Mouse (Mus musculus) cerebellum, postnatal 25 days (tissue): ENCODE results near the gene Tert.

Experiments used
- DNase-seq, 2 experiments: peaks; one replicate each; pipeline ENCODE4 v3.0.0; 2021; ENCODE audit warnings: mixed read lengths in 2 of 2

The Tert gene

GRCm38 (mm10) chr13:73626745-73627549 is at the start of gene Tert:
Tert (plus strand) TSS chr13:73626911.
- DNase-seq: peak; percentile 47 to 65

GRCm38 (mm10) chr13:73577277-73577676 is 49.4 kb upstream of the Tert start:
- DNase-seq: no peak

DNA sequence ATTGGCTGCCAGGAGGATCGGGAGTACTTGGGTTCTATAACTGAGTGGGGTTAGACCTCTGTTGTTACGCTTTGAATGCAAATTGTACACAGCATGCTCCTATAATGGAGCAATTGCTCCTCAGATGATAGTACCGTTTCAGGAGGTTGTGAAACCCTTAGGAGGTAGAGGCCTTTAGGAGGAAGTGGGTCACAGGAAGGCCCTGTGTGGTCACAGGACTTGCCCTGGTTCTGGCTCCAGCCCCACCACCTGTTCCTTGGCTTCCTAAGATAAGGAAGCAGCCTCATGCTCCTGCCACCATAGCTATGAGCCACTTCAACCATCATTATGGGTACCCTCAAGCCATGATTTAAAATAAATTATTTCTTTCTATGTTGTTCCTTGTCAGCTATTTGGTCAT is 35.2 kb upstream of the Tert start:
- DNase-seq: no peak

DNA sequence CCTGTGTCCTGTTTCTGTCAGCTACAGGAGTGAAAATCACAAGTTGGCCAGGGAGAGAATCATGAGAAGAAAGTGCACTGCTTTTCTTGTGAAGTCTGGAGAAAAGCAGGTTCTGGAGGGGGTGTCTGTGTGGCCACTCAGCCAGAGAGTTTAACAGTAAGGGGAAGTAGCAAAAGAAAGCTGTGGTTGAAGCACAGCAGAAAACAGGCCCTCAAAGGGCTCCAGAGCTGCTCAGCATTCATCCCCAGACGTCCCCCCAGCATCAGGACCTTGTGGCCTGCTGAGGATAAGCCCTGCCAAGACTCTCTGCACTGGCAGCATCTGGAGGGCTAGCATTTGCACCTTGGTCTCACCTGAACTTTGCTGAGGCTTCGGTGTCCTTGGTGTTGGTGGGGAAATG is 34.2 kb upstream of the Tert start:
- DNase-seq: no peak

GRCm38 (mm10) chr13:73596276-73596675 is 30.4 kb upstream of the Tert start:
- no peak for DNase-seq

GRCm38 (mm10) chr13:73600217-73600616 is 26.5 kb upstream of the Tert start:
- no peak for DNase-seq

GRCm38 (mm10) chr13:73603046-73603445 is 23.7 kb upstream of the Tert start:
- peak in 1 of 2 experiments; percentile 11 for DNase-seq

DNA sequence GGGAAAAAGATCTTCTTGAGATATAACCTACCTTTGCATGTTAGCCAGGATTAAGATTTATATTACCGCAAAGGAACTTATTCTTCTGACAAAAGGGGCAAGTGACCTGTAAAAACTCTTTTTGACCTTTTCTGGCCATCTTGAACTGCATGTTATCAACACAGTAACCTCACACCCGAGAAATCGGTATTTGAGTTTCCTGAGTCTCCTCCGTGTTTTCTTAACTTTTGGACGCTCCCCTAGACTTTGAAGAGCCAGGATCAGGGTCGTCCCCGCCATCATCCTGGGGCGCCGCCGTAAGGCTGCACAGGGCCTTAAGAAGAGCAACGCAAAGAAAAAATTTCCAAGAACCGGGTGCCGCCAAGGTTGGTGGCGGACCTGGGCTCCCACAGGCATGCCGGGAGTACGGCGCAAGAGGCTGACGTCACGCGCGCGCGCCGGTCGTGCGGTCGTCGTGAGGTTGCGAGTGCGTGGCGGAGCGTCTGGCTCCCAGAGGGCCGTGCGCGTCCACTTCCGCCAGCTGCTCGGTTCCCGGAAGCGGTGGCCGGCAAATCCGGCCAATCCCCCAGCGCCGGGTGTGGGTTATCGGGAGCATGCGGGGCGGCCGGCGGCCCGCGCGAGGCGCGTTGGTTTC is 23.1 kb upstream of the Tert start, which contains the start of gene Clptm1l:
TSS of gene Clptm1l (plus strand) at position 485 of the 634 bp plus-strand sequence.
- DNase-seq: peak; percentile 100

DNA sequence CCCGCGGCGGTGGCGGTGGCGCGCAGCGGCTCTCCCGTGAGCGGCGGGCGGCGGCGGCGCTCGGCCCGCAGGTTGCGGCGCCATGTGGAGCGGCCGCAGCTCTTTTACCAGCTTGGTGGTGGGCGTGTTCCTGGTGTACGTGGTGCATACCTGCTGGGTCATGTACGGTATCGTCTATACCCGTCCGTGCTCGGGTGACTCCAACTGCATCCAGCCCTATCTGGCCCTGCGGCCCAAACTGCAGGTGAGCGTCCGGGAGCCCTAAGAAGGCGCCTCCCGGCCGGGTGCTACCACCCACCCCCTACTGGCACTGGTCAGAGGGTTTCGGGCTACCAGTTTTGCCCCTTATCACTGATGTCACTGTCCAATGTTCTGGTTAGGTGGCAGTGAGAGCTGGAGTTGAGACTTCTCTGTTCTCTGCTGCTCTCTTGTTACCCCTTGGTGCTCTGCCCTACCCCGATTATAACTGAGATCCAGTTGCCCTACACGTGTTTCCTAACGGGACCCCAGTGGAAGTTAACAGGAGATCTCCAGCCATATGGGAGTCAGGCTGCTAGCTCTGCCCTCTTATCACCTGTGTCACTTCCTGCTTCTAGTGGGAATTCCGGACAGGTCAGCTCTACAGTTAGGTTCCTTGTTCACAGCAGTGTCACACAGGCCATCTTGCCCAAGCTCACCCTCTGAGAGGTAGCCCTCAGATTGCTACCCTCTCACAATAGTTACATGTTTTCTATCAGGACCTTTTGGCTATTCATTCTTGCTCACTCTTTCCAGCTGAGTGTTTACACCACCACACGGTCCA is 22.4 kb upstream of the Tert start:
- no peak for DNase-seq

GRCm38 (mm10) chr13:73618406-73618805 is 8.3 kb upstream of the Tert start:
- no peak for DNase-seq

DNA sequence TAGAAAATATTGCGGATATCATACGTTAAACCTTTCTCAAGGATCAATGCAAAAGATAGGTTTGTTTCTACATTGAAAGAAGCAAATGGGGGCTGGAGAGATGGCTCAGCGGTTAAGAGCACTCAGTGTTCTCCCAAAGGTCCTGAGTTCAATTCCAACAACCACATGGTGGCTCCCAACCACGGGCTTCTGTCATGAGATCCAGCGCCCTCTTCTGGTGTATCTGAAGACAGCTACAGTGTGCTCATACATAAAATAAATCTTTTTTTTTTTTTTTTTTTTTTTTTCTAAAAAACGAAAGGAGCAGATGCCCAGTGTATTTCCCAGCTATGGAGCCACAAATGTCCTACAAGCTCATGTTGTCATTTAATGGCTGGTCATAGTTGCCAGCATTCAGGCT is 6.1 kb upstream of the Tert start:
- DNase-seq: peak in 1 of 2 experiments; percentile 13

DNA sequence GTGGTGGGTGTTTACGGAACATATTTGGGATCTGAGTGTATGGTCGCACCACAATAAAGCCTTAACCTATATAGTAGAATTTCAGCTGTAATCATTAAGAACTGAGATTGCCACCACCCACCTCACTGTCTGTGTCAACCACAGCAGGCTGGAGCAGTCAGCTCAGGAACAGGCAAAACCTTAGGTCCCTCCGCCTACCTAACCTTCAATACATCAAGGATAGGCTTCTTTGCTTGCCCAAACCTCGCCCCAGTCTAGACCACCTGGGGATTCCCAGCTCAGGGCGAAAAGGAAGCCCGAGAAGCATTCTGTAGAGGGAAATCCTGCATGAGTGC is 334 bp upstream of the Tert start:
- DNase-seq: no peak

DNA sequence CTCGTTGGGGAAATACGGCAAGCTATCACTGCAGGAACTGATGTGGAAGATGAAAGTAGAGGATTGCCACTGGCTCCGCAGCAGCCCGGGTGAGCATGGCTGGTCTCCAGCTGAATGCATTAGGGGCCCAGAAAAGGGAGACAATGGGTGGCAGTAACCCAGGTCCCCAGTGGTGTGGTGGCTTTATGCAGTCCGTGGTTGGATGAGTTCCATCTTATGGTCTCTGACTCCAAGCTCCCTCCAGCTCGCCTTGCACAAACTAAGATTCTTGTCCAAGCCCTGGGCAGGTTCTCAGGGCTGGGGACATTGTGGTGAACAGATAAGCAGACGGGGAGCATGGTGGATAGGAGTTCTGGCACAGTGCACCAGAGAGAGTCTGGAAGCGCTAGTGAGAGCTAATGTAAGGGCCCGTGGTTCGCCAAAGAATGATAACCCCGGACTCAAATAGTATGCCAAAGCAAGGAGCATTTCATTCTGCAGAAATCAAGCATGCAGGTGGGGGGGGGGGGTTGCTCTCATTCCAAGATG is 1.9 kb downstream of the Tert start:
- DNase-seq: no peak

DNA sequence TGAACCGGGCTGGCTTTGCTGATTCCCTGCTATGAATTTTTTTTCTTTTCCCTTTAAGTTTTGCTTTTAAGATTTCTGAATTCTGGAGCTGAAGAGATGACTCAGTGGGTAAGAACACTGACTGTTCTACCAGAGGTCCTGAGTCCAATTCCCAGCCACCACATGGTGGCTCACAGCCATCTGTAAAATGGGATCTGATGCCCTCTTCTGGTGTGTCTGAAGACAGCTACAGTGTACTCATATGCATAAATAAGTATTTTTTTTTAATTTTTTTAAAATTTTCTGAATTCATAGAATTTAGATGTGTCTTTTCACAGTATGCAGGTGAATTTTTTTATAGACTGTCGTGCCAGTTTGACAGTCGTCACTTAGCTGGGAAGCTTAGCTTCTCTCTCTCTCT is 5.1 kb downstream of the Tert start:
- DNase-seq: no peak

GRCm38 (mm10) chr13:73637826-73638225 is 11.1 kb downstream of the Tert start:
- no peak for DNase-seq

GRCm38 (mm10) chr13:73641296-73641695 is 14.6 kb downstream of the Tert start:
- DNase-seq: no peak

DNA sequence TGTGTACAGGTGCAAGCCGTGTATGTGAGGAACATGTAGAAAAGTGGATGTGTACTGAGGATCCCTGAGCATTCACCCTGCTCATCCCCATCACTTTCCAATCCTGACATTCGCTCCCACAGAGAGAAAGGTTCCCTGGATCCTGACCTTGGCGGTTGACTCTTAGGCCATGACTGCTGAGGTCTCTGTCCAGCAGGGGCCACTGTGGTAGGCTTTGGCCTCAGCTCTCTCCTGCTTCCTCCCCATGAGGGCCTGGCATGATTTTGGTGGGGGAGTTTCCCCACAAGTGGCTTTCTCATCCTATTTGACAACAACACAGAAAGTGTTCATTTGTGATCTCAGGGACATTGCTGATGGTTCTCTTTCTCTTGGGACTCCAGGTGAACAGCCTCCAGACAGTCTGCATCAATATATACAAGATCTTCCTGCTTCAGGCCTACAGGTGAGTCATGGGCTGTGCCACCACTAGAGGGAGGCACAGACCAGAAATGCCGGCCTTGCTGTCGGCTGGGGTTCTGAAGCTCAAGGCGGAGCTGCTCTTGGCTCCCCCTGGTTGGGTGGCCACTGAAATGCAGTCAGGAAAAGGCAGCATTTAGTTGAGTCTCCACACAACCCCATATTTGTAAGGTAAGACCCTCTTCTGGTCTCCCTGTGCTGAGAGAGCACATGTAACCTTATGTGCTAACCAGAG is 19.8 kb downstream of the Tert start:
- peak; percentile 36 to 62 for DNase-seq

DNA sequence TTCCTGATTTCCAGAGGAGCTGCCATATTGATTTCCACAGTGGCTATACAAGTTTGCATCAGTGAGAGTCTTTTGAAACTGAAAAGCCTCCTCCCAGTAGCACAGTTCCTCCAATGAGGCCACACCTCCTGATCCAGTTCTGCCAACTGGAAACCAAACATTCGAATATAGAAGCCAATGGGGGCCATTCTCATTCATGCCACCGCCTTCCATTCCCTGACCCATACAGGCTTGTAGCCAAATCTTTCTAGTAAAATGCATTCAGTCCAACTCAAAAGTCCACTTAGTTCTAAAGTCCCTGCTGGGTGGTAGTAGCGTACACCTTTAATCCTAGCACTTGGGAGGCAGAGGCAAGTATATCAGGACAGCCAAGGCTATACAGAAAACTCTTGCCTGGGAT is 26.6 kb downstream of the Tert start:
- DNase-seq: no peak

- DNase-seq: no peak
These were observed 28.3 kb downstream of the Tert start for GRCm38 (mm10) chr13:73654976-73655375.

DNA sequence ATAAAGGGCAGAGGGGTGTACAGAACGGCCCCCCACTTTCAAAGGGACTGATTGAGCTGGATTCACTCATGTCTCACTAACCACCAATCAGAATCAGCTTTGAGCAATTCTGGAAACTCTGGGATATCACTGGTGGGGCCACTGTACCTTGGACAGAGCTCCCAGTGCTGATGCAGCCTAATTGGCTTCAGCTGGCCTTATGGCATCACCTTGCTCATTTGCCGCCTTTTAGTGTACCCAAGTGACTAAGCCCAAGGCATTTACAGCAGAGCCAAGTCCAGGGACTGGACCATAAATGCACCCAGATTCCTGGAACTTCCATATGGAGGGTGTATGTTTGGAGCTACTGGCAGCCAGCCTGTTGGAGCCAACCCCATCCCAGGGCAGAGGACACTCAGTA is 32.2 kb downstream of the Tert start:
- DNase-seq: no peak

- DNase-seq: no peak
These were observed 33.5 kb downstream of the Tert start for GRCm38 (mm10) chr13:73660163-73660695.

DNA sequence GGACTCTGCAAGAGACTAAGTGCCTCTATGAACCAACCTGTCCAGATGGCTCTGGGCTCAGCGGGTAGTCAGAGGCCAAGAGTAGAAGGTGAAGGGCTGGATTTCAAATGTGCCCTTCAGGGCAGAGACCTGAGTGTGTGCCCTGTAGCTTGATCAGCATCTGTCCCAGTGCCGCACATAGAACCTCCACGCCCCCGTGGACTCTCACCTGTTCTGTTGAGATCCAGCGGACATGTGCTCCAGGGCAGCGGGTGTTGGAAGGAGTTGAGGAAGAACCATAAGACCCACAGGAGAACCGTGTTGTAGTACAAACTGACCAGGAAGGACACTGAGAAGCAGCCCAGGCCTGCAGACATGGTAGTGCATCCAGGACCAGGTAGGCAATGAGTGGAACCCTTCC is 48.5 kb downstream of the Tert start:
- DNase-seq: no peak

DNA sequence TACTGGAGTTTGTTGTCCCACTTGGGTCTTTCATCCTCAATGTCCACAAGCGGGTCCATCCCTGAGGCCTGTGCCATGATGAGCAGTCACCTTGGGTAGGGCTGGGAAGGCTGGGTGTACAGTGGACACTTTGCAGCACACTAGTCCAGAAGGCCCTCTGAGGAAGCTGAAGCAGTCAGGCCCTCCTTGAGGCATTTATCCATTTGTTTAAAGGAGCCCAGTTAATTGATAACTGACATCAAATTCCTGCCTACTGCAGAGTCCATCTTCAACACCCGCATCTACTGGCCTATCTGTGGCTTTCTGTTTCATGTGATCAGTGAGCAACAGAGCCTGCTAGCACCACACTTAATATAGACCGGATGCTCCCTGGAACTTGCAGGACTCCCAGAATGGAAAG is 51.1 kb downstream of the Tert start, which contains the start of gene Slc6a18:
TSS of gene Slc6a18 (minus strand) at position 171 of the 400 bp plus-strand sequence.
- DNase-seq: no peak
